Mouse (Mus musculus): ENCODE results near the gene Acot7.

GRCm38 (mm10) chr4:152290385-152290784, 112.5 kb downstream of the Acot7 start:
- TF ChIP-seq GATA1 (IDR thresholded peaks at IDR 0.05; ENCODE audit: low read length) (no peak), TAL1 (IDR thresholded peaks at IDR 0.05; ENCODE audit: low read length) (no peak)
